In the genomic region with DNA sequence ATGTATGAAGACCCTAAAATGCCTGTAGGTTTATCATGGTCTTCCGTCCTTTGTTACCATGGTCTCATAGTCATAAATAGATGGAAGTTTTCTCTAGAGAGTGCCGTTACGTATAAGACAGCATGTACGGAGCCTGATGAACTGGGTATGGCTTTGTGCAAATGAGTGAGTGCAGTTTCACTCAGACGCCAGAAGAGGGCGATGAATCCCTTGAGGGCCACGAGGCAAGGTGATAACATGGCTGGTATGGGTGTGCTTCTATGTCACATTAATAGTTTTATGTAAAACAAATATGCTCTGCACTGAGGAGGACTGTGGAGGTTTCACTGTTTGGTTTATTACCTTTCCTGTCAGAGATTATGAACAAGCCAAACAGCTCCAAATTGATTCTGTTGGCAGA, we compare ENCODE assay signal across 10 mouse cellular contexts. TPM values are rescaled to one million over a fixed set of nuclear protein-coding genes. Genes with fewer than 3 reads are reported as not detected.
DNase-seq lines count a peak whose midpoint lies in the region; ATAC-seq and TF ChIP-seq lines count a peak whose summit lies in the region.
"Had no signal": no experiment of that assay in that cellular context is flagged by ENCODE, and none has a peak within 500 bp of the region (broad histone marks: within the 10 kb centered on the region; RNA-seq: fewer than 3 reads in every experiment).

No protein-coding gene starts in this region.

- no peaks in the 10 kb centered on the region; the same call in 1 of the 2 replicates for H3K4me1 ChIP-seq in heart, adult 2 months (ENCODE audit: control insufficient read depth, insufficient read depth, low read length)
- H3K4me1 ChIP-seq in heart, embryonic 10.5 days: no peaks in the 10 kb centered on the region

- peak; percentile 52 for TF ChIP-seq CTCF in heart, adult 2 months (IDR thresholded peaks at IDR 0.05)

- no peak overlapping the region for H3K4me3 ChIP-seq in heart, adult 2 months
- H3K4me3 ChIP-seq in heart, embryonic 10.5 days: no peak overlapping the region
- H3K4me3 ChIP-seq: myocyte had no signal

- no peak overlapping the region for H3K27ac ChIP-seq in heart, adult 2 months
- no peak overlapping the region for H3K27ac ChIP-seq in heart, embryonic 10.5 days

- intact Hi-C loops in heart, adult 2 months (cut with DNase I): no loop called here

- DNase-seq in heart, adult 2 months: no peak
- DNase-seq in heart, embryonic 10.5 days (ENCODE audit: low spot score): no peak
- DNase-seq in 3T3-L1 (ENCODE audit: low read depth, low spot score) (peak; percentile 24), R1 (ENCODE audit: low read depth, low spot score) (peak; percentile 83)
- DNase-seq in right cerebral cortex, adult 18-20 months: no peak
- DNase-seq in adrenal gland, postnatal 36 days: no peak
- no peak for DNase-seq in urinary bladder, postnatal 25 days (ENCODE audit: low spot score)

- WGBS in heart, adult 2 months: 73% methylated on average over 7 of the region's 7 CpGs
- WGBS in heart, embryonic 10.5 days: 74% methylated on average over 7 of the region's 7 CpGs

- no peak for TF ChIP-seq EP300 in heart, adult 2 months (IDR thresholded peaks at IDR 0.05; ENCODE audit: insufficient read depth, low read depth, low read length)

- no peak for TF ChIP-seq POLR2A in heart, adult 2 months (IDR thresholded peaks at IDR 0.05; ENCODE audit: insufficient read depth, low read depth, low read length)

- no peaks in the 10 kb centered on the region for H3K27me3 ChIP-seq in heart, adult 2 months (ENCODE audit: control insufficient read depth, insufficient read depth, low read length)
- no peaks in the 10 kb centered on the region for H3K27me3 ChIP-seq in heart, embryonic 10.5 days (ENCODE audit: insufficient read depth, poor library complexity, severe bottlenecking)

- no peaks in the 10 kb centered on the region for H3K79me2 ChIP-seq in heart, adult 2 months (replicated peaks; ENCODE audit: control insufficient read depth, insufficient read depth, low read length)

- peak; percentile 90 for ATAC-seq in megakaryocyte, adult 5-6 weeks (ENCODE audit: poor library complexity, severe bottlenecking)
- ATAC-seq: inflammation-experienced regulatory T-cells, adult 6 months had no signal

- H3K36me3 ChIP-seq in heart, adult 2 months (ENCODE audit: control insufficient read depth, insufficient read depth, low read length): no peaks in the 10 kb centered on the region
- H3K36me3 ChIP-seq in heart, embryonic 10.5 days: no peaks in the 10 kb centered on the region

- H3K9me3 ChIP-seq in heart, embryonic 10.5 days: no peaks in the 10 kb centered on the region

- H3K9ac ChIP-seq in heart, adult 2 months (ENCODE audit: low read depth, low read length): no peak overlapping the region

RNA-seq across cellular contexts. Expression of gene Eif2a, which starts 39.7 kb away (rescaled TPM):
- total RNA-seq in heart, adult 2 months (2021): 10 to 100 TPM; 32.0 to 42.0 TPM
- polyA plus RNA-seq in heart, adult 2 months (2012; rRNA removed): 9.3 and 27.5 TPM in 2 replicates
- polyA plus RNA-seq in heart, embryonic 10.5 days (2016; fragmentation: Nextera tagmentation; extraction: Ambion mirVana): 45.2 and 47.5 TPM in 2 replicates
- 122 and 151 TPM in 2 replicates for total RNA-seq in megakaryocyte, adult 5-6 weeks (2015)
- 75.9 and 80.9 TPM in 2 replicates for total RNA-seq in megakaryocyte, adult 5-6 weeks (2017)
- 10 to 100 TPM; 43.3 to 52.8 TPM for total RNA-seq in adrenal gland, postnatal 36 days (2021)

RNA-seq across cellular contexts. Expression of gene Serp1, which starts 39.8 kb away (rescaled TPM):
- total RNA-seq in heart, adult 2 months (2021): 10 to 100 TPM; 12.2 to 12.3 TPM
- polyA plus RNA-seq in heart, adult 2 months (2012; rRNA removed): 6.8 and 9.0 TPM in 2 replicates
- 121 and 141 TPM in 2 replicates for polyA plus RNA-seq in heart, embryonic 10.5 days (2016; fragmentation: Nextera tagmentation; extraction: Ambion mirVana)
- total RNA-seq in megakaryocyte, adult 5-6 weeks (2015): 189 and 218 TPM in 2 replicates
- 208 and 222 TPM in 2 replicates for total RNA-seq in megakaryocyte, adult 5-6 weeks (2017)
- total RNA-seq in adrenal gland, postnatal 36 days (2021): 100 to 1,000 TPM; 123 to 135 TPM

Comparison
In these comparisons a context has a peak if more than half of its experiments do, and no peak if none do; other contexts are left out.
1. DNase-seq: peak in 3T3-L1 (single experiment) and R1 (single experiment); none in heart, adult 2 months (0 of 2), heart, embryonic 10.5 days (single experiment), right cerebral cortex, adult 18-20 months (single experiment), adrenal gland, postnatal 36 days (0 of 2) and urinary bladder, postnatal 25 days (single experiment).
2. RNA of gene Serp1, which starts 39.8 kb away (total RNA-seq): 189 to 222 TPM in megakaryocyte, adult 5-6 weeks and 123 to 135 TPM in adrenal gland, postnatal 36 days; 12.2 to 12.3 TPM in heart, adult 2 months; every median in the first group is over 4 times any median in the second.